Mouse (Mus musculus): Measurements from ENCODE around the gene Cd300e.

GRCm38 (mm10) chr11:115049282-115049895 is 12.6 kb downstream of the Cd300e start:
- TF ChIP-seq CTCF (IDR thresholded peaks at IDR 0.05; ENCODE audit: borderline replicate concordance, control insufficient read depth, extremely low read depth, insufficient read depth, low read length, poor library complexity) = no peak
- TF ChIP-seq POLR2A (IDR thresholded peaks at IDR 0.05; ENCODE audit: control insufficient read depth, extremely low read depth, insufficient read depth, low read length, poor library complexity) = no peak

All from thymus, adult 2 months (tissue).